Mouse (Mus musculus) neural tube, embryonic 11.5 days (tissue): ENCODE measurements around the gene Tpte. TPM values are rescaled to one million over a fixed set of nuclear protein-coding genes. Genes with fewer than 3 reads are reported as not detected.

Source experiments
- ATAC-seq: fragments of 200-750 bp; cut with Nextera tagmentation; 2 replicates; pipeline ENCODE4 v1.8.0; 2017; ENCODE audit warnings: moderate number of reproducible peaks, mild to moderate bottlenecking, moderate TSS enrichment, moderate library complexity; ENCODE audit not compliant: insufficient read depth, low FRiP score, low TSS enrichment
- DNase-seq: peaks from one replicate; pipeline ENCODE4 v3.0.0-alpha.2; 2015; ENCODE audit warnings: low spot score
- H3K27ac ChIP-seq: fragments of 300-500 bp; sonication (generic); 2 replicates; pipeline ENCODE4 v1.5.1; 2014; ENCODE audit warnings: low read depth, mild to moderate bottlenecking, low read length
- H3K27me3 ChIP-seq: fragments of 300-500 bp; sonication (generic); 2 replicates; pipeline ENCODE4 v1.6.1; 2014; ENCODE audit warnings: mild to moderate bottlenecking, low read length, mixed read lengths; ENCODE audit not compliant: control insufficient read depth, insufficient read depth
- H3K36me3 ChIP-seq: fragments of 300-500 bp; sonication (generic); 2 replicates; pipeline ENCODE4 v1.6.1; 2014; ENCODE audit warnings: mild to moderate bottlenecking, low read length, moderate library complexity, mixed read lengths; ENCODE audit not compliant: control insufficient read depth, insufficient read depth
- H3K4me1 ChIP-seq: fragments of 300-500 bp; sonication (generic); 2 replicates; pipeline ENCODE4 v1.6.1; 2014; ENCODE audit warnings: low read length, mixed read lengths; ENCODE audit not compliant: control insufficient read depth, insufficient read depth
- H3K4me2 ChIP-seq: fragments of 300-500 bp; sonication (generic); 2 replicates; pipeline ENCODE4 v1.6.1; 2014; ENCODE audit warnings: low read depth, mild to moderate bottlenecking, moderate library complexity
- H3K4me3 ChIP-seq: fragments of 300-500 bp; sonication (generic); 2 replicates; pipeline ENCODE4 v1.5.1; 2014; ENCODE audit warnings: low read depth, low read length
- H3K9ac ChIP-seq: fragments of 300-500 bp; sonication (generic); 2 replicates; pipeline ENCODE4 v1.6.1; 2014; ENCODE audit warnings: mild to moderate bottlenecking, low read length
- H3K9me3 ChIP-seq: fragments of 300-500 bp; sonication (generic); 2 replicates; pipeline ENCODE4 v1.6.1; 2016; ENCODE audit warnings: low read length; ENCODE audit not compliant: control insufficient read depth
- WGBS: fragments of 180-500 bp; shearing (Covaris S2); extraction: QIAGEN DNeasy Blood & Tissue Kit; methylation state at CpG from one replicate; pipeline ENCODE4 v1.1.7; 2014; 5-methylcytosine and 5-hydroxymethylcytosine counted together
- polyA plus RNA-seq: library from polyadenylated mRNA; unstranded; fragments of >200 nt; fragmentation: Nextera tagmentation; extraction: Ambion mirVana; gene quantifications from 2 replicates; pipeline ENCODE4 v1.2.1, GENCODE M21; 2014

The Tpte gene
- polyA plus RNA-seq, 1 experiment from 2014 or later = not detected

- no peaks in the 10 kb centered on the region for H3K27me3 ChIP-seq
- 86% methylated on average over 4 of the region's 4 CpGs for WGBS
- H3K9me3 ChIP-seq = no peaks in the 10 kb centered on the region
- no peak overlapping the region for H3K4me2 ChIP-seq
- H3K4me1 ChIP-seq = no peaks in the 10 kb centered on the region
- H3K9ac ChIP-seq = no peak overlapping the region
- no peaks in the 10 kb centered on the region for H3K36me3 ChIP-seq
- no peak overlapping the region for H3K27ac ChIP-seq
- DNase-seq = no peak
- no peak for ATAC-seq
- no peak overlapping the region for H3K4me3 ChIP-seq
These were observed 117.4 kb downstream of the Tpte start for GRCm38 (mm10) chr8:22400593-22400992.

DNA sequence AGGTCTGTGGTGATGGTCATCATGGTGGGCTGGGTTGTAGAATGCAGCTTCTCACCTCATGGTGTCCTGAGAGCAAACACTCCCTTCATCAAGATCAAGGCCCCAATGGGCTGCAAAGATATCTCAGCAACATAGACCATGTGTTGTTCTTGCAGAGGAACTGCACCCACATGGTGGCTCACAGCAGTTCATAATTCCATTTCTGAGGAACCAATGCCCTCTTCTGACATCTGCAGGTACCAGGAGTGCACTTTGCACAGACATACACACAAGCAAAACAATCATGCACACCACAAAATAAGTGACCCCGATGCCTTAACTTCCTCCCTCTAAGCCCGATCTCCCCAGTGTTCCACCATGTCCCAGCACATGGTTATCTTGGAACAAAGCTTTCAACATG is 120.0 kb downstream of the Tpte start:
- WGBS = 92% methylated on average over 2 of the region's 2 CpGs
- Histone ChIP-seq H3K4me3 (no peak overlapping the region), H3K9ac (no peak overlapping the region), H3K9me3 (no peaks in the 10 kb centered on the region), H3K4me2 (no peak overlapping the region), H3K36me3 (no peaks in the 10 kb centered on the region), H3K27ac (no peak overlapping the region), H3K27me3 (no peaks in the 10 kb centered on the region), H3K4me1 (no peaks in the 10 kb centered on the region)
- DNase-seq = no peak
- ATAC-seq = no peak

DNA sequence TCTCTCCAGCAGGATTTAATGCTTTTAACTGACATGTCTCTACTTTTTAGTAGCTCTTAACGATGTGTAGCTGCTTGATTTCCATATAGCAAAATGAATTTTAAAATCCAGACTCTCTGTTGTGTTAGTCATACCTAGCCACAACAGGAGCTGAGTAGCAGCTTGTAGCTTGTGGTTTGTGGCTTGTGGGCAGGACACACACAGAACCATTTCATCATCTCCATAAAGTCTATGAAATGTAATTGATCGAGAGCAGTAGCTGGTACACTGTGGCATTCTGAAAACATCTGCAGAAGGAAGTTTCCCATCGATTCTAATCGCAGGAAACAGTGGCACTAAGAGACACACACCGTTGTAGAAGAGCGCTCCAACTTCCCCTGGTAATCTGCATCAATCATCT is 122.5 kb downstream of the Tpte start:
- no peaks in the 10 kb centered on the region for H3K36me3 ChIP-seq
- WGBS = 74% methylated on average over 6 of the region's 6 CpGs
- H3K9me3 ChIP-seq = no peaks in the 10 kb centered on the region
- no peak for DNase-seq
- no peak overlapping the region for H3K4me2 ChIP-seq
- no peak for ATAC-seq
- no peak overlapping the region for H3K9ac ChIP-seq
- no peak overlapping the region for H3K27ac ChIP-seq
- no peaks in the 10 kb centered on the region for H3K4me1 ChIP-seq
- H3K27me3 ChIP-seq = no peaks in the 10 kb centered on the region
- no peak overlapping the region for H3K4me3 ChIP-seq

- no peak overlapping the region for H3K27ac ChIP-seq
- 17% methylated on average over 16 of the region's 16 CpGs for WGBS
These were observed 127.5 kb downstream of the Tpte start for GRCm38 (mm10) chr8:22410688-22411281.

GRCm38 (mm10) chr8:22411282-22411702 is 128.1 kb downstream of the Tpte start, which contains the start of gene Mrps31:
Gene Mrps31, plus strand, starts transcription at chr8:22411361.
- peak within 1 kb of the TSS; percentile 94 for H3K9ac ChIP-seq
- H3K4me3 ChIP-seq = peak within 1 kb of the TSS; percentile 81
- peak within 1 kb of the TSS; percentile 76 for H3K4me2 ChIP-seq
- H3K4me1 ChIP-seq = peaks cover 6% of the 10 kb centered on the region
- H3K9me3 ChIP-seq = no peaks in the 10 kb centered on the region
- 0 out of 2 replicates have a peak within 1 kb of the TSS, but pooled peaks have one; percentile 60 for H3K27ac ChIP-seq
- H3K27me3 ChIP-seq = no peaks in the 10 kb centered on the region
- WGBS = under 1% methylated on average over 25 of the region's 25 CpGs
- peak; percentile 91 for ATAC-seq
- peak; percentile 83 for DNase-seq
- peaks cover 3% of the 10 kb centered on the region; the same call in 1 of the 2 replicates for H3K36me3 ChIP-seq

More at GRCm38 (mm10) chr8:22410688-22411281, 127.5 kb downstream of the Tpte start:
- H3K4me1 ChIP-seq = peaks cover 6% of the 10 kb centered on the region
- peak overlapping the region; percentile 76 for H3K4me2 ChIP-seq
- H3K27me3 ChIP-seq = no peaks in the 10 kb centered on the region
- peaks cover 3% of the 10 kb centered on the region; the same call in 1 of the 2 replicates for H3K36me3 ChIP-seq
- peak overlapping the region; percentile 94 for H3K9ac ChIP-seq
- DNase-seq (no peak), ATAC-seq (no peak; the same call in 1 of the 2 replicates)
- peak overlapping the region; percentile 81 for H3K4me3 ChIP-seq
- H3K9me3 ChIP-seq = no peaks in the 10 kb centered on the region

GRCm38 (mm10) chr8:22411971-22412370 is 128.7 kb downstream of the Tpte start:
- WGBS = 28% methylated on average over 8 of the region's 8 CpGs
- no peak for ATAC-seq

More at GRCm38 (mm10) chr8:22411971-22412370, 128.7 kb downstream of the Tpte start:
- Histone ChIP-seq H3K9ac (peak overlapping the region; percentile 94), H3K4me3 (peak overlapping the region; percentile 81), H3K9me3 (no peaks in the 10 kb centered on the region), H3K27ac (no peak overlapping the region), H3K4me1 (peaks cover 6% of the 10 kb centered on the region), H3K4me2 (peak overlapping the region; percentile 76), H3K36me3 (peaks cover 3% of the 10 kb centered on the region; the same call in 1 of the 2 replicates), H3K27me3 (no peaks in the 10 kb centered on the region)
- no peak for DNase-seq

Other genes starting within 250 kb of the Tpte start
- gene Atp7b, start 223.1 kb upstream of the Tpte start, polyA plus RNA-seq = 1.5 and 1.6 TPM in 2 replicates
- 34.2 and 35.3 TPM in 2 replicates for gene Alg11, start 222.7 kb upstream of the Tpte start, polyA plus RNA-seq
- 0.15 TPM in 1 of 2 replicates, not detected in the other for gene Nek5, start 158.4 kb upstream of the Tpte start, polyA plus RNA-seq
- 7.4 and 7.7 TPM in 2 replicates for gene Nek3, start 117.0 kb upstream of the Tpte start, polyA plus RNA-seq
- 55.0 and 60.6 TPM in 2 replicates for gene Ckap2, start 97.6 kb upstream of the Tpte start, polyA plus RNA-seq
- 42.6 and 43.4 TPM in 2 replicates for gene Vps36, start 90.6 kb upstream of the Tpte start, polyA plus RNA-seq
- 10.2 and 12.8 TPM in 2 replicates for gene Thsd1, start 56.1 kb upstream of the Tpte start, polyA plus RNA-seq
- gene Slc25a15, start 115.2 kb downstream of the Tpte start, polyA plus RNA-seq = 15.4 and 16.8 TPM in 2 replicates
- gene Mrps31, start 127.9 kb downstream of the Tpte start, polyA plus RNA-seq = 39.4 and 45.0 TPM in 2 replicates